Mouse (Mus musculus): Measurements from ENCODE around the gene AW549877. TPM values are rescaled to one million over a fixed set of nuclear protein-coding genes. Genes with fewer than 3 reads are reported as not detected.

The AW549877 gene
- polyA plus RNA-seq, 1 experiment from 2014 or later, result 69.7 TPM

DNA sequence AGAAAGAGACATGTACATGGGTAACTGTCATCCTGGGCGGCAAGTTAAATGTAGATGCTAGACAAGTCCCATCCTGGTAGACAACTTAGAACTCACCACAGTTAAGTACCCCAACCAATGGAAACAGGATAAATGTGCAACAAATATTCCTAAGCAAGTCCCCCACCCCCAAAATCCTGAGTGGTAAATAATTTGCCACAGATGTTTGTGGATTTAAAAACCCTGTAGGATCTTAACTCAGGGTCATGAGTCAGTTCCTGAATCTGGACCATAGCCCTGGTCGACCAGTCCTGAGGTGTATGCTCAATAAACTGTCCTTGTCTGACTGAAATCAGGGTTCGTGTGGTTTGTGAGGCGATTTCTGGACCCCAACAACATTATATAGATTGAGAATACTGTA, 62.1 kb downstream of the AW549877 start:
- Histone ChIP-seq H3K36me3 (ENCODE audit: control insufficient read depth, insufficient read depth, low read length) (no peaks in the 10 kb centered on the region), H3K27ac (ENCODE audit: low read depth, low read length) (no peak overlapping the region), H3K27me3 (ENCODE audit: control insufficient read depth, insufficient read depth, low read length) (no peaks in the 10 kb centered on the region), H3K4me2 (ENCODE audit: low read depth) (no peak overlapping the region), H3K4me3 (ENCODE audit: low read depth, low read length) (no peak overlapping the region), H3K9me3 (ENCODE audit: control insufficient read depth, low read length) (no peaks in the 10 kb centered on the region), H3K4me1 (ENCODE audit: control insufficient read depth, insufficient read depth, low read length) (no peaks in the 10 kb centered on the region), H3K9ac (ENCODE audit: low read length) (no peak overlapping the region)
- WGBS, result 82% methylated on average over 4 of the region's 4 CpGs
- ATAC-seq (ENCODE audit: insufficient read depth, low FRiP score, low TSS enrichment) (no peak), DNase-seq (ENCODE audit: low spot score) (no peak)

Other genes starting within 250 kb of the AW549877 start
- 4.8 and 4.9 TPM in 2 replicates for gene Fbxo4, start 16.2 kb downstream of the AW549877 start, polyA plus RNA-seq (2014; fragmentation: Nextera tagmentation; extraction: Ambion mirVana)
- gene Oxct1, start 30.6 kb upstream of the AW549877 start, polyA plus RNA-seq (2014; fragmentation: Nextera tagmentation; extraction: Ambion mirVana), result 163 and 172 TPM in 2 replicates